Mouse (Mus musculus): ENCODE data around the gene Zbtb25.
A peak's percentile ranks its signal among the peaks of the same experiment; 100 is the strongest.

The Zbtb25 gene

GRCm38 (mm10) chr12:76335641-76336040 lies 33.8 kb downstream of the Zbtb25 start:
- DNase-seq, result no peak

GRCm38 (mm10) chr12:76333688-76334087 lies 35.7 kb downstream of the Zbtb25 start:
- no peak for DNase-seq

GRCm38 (mm10) chr12:76328567-76329354 lies 40.6 kb downstream of the Zbtb25 start:
- no peak for DNase-seq

GRCm38 (mm10) chr12:76326437-76327220 lies 42.8 kb downstream of the Zbtb25 start:
- DNase-seq, result no peak

GRCm38 (mm10) chr12:76324679-76325431 lies 44.5 kb downstream of the Zbtb25 start, which contains the start of gene Akap5:
TSS of gene Akap5 (plus strand) at chr12:76324891.
- peak; percentile 81 to 85 for DNase-seq

GRCm38 (mm10) chr12:76318282-76319212 lies 50.9 kb downstream of the Zbtb25 start:
- DNase-seq, result no peak

- DNase-seq, result no peak
Measured at GRCm38 (mm10) chr12:76311951-76312350, 57.5 kb downstream of the Zbtb25 start.

- no peak for DNase-seq
Measured at GRCm38 (mm10) chr12:76311227-76311626, 58.2 kb downstream of the Zbtb25 start.

GRCm38 (mm10) chr12:76310633-76311032 lies 58.8 kb downstream of the Zbtb25 start:
- DNase-seq, result no peak

- no peak for DNase-seq
Measured at GRCm38 (mm10) chr12:76310007-76310406, 59.4 kb downstream of the Zbtb25 start.

- no peak for DNase-seq
Measured at GRCm38 (mm10) chr12:76308436-76308835, 61.0 kb downstream of the Zbtb25 start.

- DNase-seq, result peak; percentile 43 to 62
Measured at GRCm38 (mm10) chr12:76307964-76308363, 61.4 kb downstream of the Zbtb25 start.

GRCm38 (mm10) chr12:76306852-76307561 lies 62.4 kb downstream of the Zbtb25 start:
- DNase-seq, result peak in 1 of 2 experiments; percentile 40

- DNase-seq, result no peak
Measured at GRCm38 (mm10) chr12:76305107-76305506, 64.3 kb downstream of the Zbtb25 start.

- DNase-seq, result peak; percentile 33 to 42
Measured at GRCm38 (mm10) chr12:76304199-76304598, 65.2 kb downstream of the Zbtb25 start.

- DNase-seq, result no peak
Measured at GRCm38 (mm10) chr12:76303474-76303873, 65.9 kb downstream of the Zbtb25 start.

GRCm38 (mm10) chr12:76300367-76300766 lies 69.0 kb downstream of the Zbtb25 start:
- DNase-seq, result no peak

- DNase-seq, result no peak
Measured at GRCm38 (mm10) chr12:76299361-76299906, 70.0 kb downstream of the Zbtb25 start.

- no peak for DNase-seq
Measured at GRCm38 (mm10) chr12:76297830-76298229, 71.6 kb downstream of the Zbtb25 start.
